Mouse (Mus musculus): ENCODE data around the gene Smg6. TPM values are rescaled to one million over a fixed set of nuclear protein-coding genes. Genes with fewer than 3 reads are reported as not detected.

Gene Smg6
- polyA plus RNA-seq, 1 experiment from 2014 or later = 10.6 TPM

GRCm38 (mm10) chr11:75194121-75194849, 268.7 kb downstream of the Smg6 start:
- Histone ChIP-seq H3K4me2 (ENCODE audit: low read length) (peak overlapping the region; percentile 90), H3K27me3 (ENCODE audit: control insufficient read depth, insufficient read depth, low read length) (peaks cover 26% of the 10 kb centered on the region), H3K9me3 (ENCODE audit: control insufficient read depth, low read length) (no peaks in the 10 kb centered on the region), H3K36me3 (ENCODE audit: control insufficient read depth, insufficient read depth, low read length) (no peaks in the 10 kb centered on the region), H3K4me3 (ENCODE audit: control insufficient read depth in 1 of 2, insufficient read depth in 1 of 2, low read depth in 1 of 2, low read length in 2 of 2) (peak overlapping the region; percentile 63 to 67), H3K4me1 (ENCODE audit: control insufficient read depth in 2 of 2, insufficient read depth in 2 of 2, low read length in 2 of 2) (peaks cover 22 to 42% of the 10 kb centered on the region in 2 experiments), H3K9ac (ENCODE audit: low read length) (peak overlapping the region; percentile 77), H3K27ac (replicated peaks in 1 of 2; ENCODE audit: control insufficient read depth in 1 of 2, insufficient read depth in 1 of 2, low read depth in 2 of 2, low read length in 2 of 2) (peak overlapping the region; percentile 40 to 91)
- no peak for ATAC-seq (ENCODE audit: insufficient number of reproducible peaks, insufficient read depth, low FRiP score, low read depth)
- WGBS = under 1% methylated on average over 52 of the region's 52 CpGs

GRCm38 (mm10) chr11:75194850-75195461, 269.3 kb downstream of the Smg6 start:
- ATAC-seq (ENCODE audit: insufficient number of reproducible peaks, insufficient read depth, low FRiP score, low read depth) = no peak
- WGBS = 2% methylated on average over 38 of the region's 39 CpGs

GRCm38 (mm10) chr11:75196131-75196530, 270.5 kb downstream of the Smg6 start:
- no peak overlapping the region for H3K27ac ChIP-seq (replicated peaks in 1 of 2; ENCODE audit: control insufficient read depth in 1 of 2, insufficient read depth in 1 of 2, low read depth in 2 of 2, low read length in 2 of 2)
- H3K9me3 ChIP-seq (ENCODE audit: control insufficient read depth, low read length) = no peaks in the 10 kb centered on the region
- ATAC-seq (ENCODE audit: insufficient number of reproducible peaks, insufficient read depth, low FRiP score, low read depth) = no peak
- WGBS = 75% methylated on average over 6 of the region's 6 CpGs
- H3K4me2 ChIP-seq (ENCODE audit: low read length) = peak overlapping the region; percentile 90; the same call in 1 of the 2 replicates
- H3K36me3 ChIP-seq (ENCODE audit: control insufficient read depth, insufficient read depth, low read length) = no peaks in the 10 kb centered on the region
- peaks cover 18 to 39% of the 10 kb centered on the region in 2 experiments for H3K4me1 ChIP-seq (ENCODE audit: control insufficient read depth in 2 of 2, insufficient read depth in 2 of 2, low read length in 2 of 2)
- no peak overlapping the region for H3K9ac ChIP-seq (ENCODE audit: low read length)
- H3K27me3 ChIP-seq (ENCODE audit: control insufficient read depth, insufficient read depth, low read length) = peaks cover 26% of the 10 kb centered on the region
- H3K4me3 ChIP-seq (ENCODE audit: control insufficient read depth in 1 of 2, insufficient read depth in 1 of 2, low read depth in 1 of 2, low read length in 2 of 2) = no peak overlapping the region

More at GRCm38 (mm10) chr11:75194850-75195461, 269.3 kb downstream of the Smg6 start:
- H3K4me2 ChIP-seq (ENCODE audit: low read length) = peak overlapping the region; percentile 90
- peaks cover 22 to 36% of the 10 kb centered on the region in 2 experiments for H3K4me1 ChIP-seq (ENCODE audit: control insufficient read depth in 2 of 2, insufficient read depth in 2 of 2, low read length in 2 of 2)
- H3K27ac ChIP-seq (replicated peaks in 1 of 2; ENCODE audit: control insufficient read depth in 1 of 2, insufficient read depth in 1 of 2, low read depth in 2 of 2, low read length in 2 of 2) = peak overlapping the region; percentile 28 to 91
- H3K9me3 ChIP-seq (ENCODE audit: control insufficient read depth, low read length) = no peaks in the 10 kb centered on the region
- peak overlapping the region; percentile 63 to 67 for H3K4me3 ChIP-seq (ENCODE audit: control insufficient read depth in 1 of 2, insufficient read depth in 1 of 2, low read depth in 1 of 2, low read length in 2 of 2)
- H3K27me3 ChIP-seq (ENCODE audit: control insufficient read depth, insufficient read depth, low read length) = peaks cover 26% of the 10 kb centered on the region
- H3K36me3 ChIP-seq (ENCODE audit: control insufficient read depth, insufficient read depth, low read length) = no peaks in the 10 kb centered on the region
- peak overlapping the region; percentile 77 for H3K9ac ChIP-seq (ENCODE audit: low read length)

- no peaks in the 10 kb centered on the region for H3K36me3 ChIP-seq (ENCODE audit: control insufficient read depth, insufficient read depth, low read length)
- H3K27ac ChIP-seq (replicated peaks in 1 of 2; ENCODE audit: control insufficient read depth in 1 of 2, insufficient read depth in 1 of 2, low read depth in 2 of 2, low read length in 2 of 2) = no peak overlapping the region
- ATAC-seq (ENCODE audit: insufficient number of reproducible peaks, insufficient read depth, low FRiP score, low read depth) = no peak
- H3K9me3 ChIP-seq (ENCODE audit: control insufficient read depth, low read length) = no peaks in the 10 kb centered on the region
- 48% methylated on average over 7 of the region's 7 CpGs for WGBS
- H3K4me2 ChIP-seq (ENCODE audit: low read length) = no peak overlapping the region
- peaks cover 26% of the 10 kb centered on the region for H3K27me3 ChIP-seq (ENCODE audit: control insufficient read depth, insufficient read depth, low read length)
- H3K9ac ChIP-seq (ENCODE audit: low read length) = no peak overlapping the region
- peaks cover 15 to 38% of the 10 kb centered on the region in 2 experiments; a peak in 3 of 4 replicates for H3K4me1 ChIP-seq (ENCODE audit: control insufficient read depth in 2 of 2, insufficient read depth in 2 of 2, low read length in 2 of 2)
- H3K4me3 ChIP-seq (ENCODE audit: control insufficient read depth in 1 of 2, insufficient read depth in 1 of 2, low read depth in 1 of 2, low read length in 2 of 2) = no peak overlapping the region
Observed at GRCm38 (mm10) chr11:75197956-75198355, 272.3 kb downstream of the Smg6 start.

GRCm38 (mm10) chr11:75198792-75199191, 273.2 kb downstream of the Smg6 start:
- Histone ChIP-seq H3K36me3 (ENCODE audit: control insufficient read depth, insufficient read depth, low read length) (no peaks in the 10 kb centered on the region), H3K9ac (ENCODE audit: low read length) (no peak overlapping the region), H3K4me2 (ENCODE audit: low read length) (no peak overlapping the region), H3K9me3 (ENCODE audit: control insufficient read depth, low read length) (no peaks in the 10 kb centered on the region), H3K27me3 (ENCODE audit: control insufficient read depth, insufficient read depth, low read length) (peaks cover 23% of the 10 kb centered on the region), H3K4me1 (ENCODE audit: control insufficient read depth in 2 of 2, insufficient read depth in 2 of 2, low read length in 2 of 2) (peaks cover 17 to 41% of the 10 kb centered on the region in 2 experiments; a peak in 3 of 4 replicates), H3K4me3 (ENCODE audit: control insufficient read depth in 1 of 2, insufficient read depth in 1 of 2, low read depth in 1 of 2, low read length in 2 of 2) (no peak overlapping the region), H3K27ac (replicated peaks in 1 of 2; ENCODE audit: control insufficient read depth in 1 of 2, insufficient read depth in 1 of 2, low read depth in 2 of 2, low read length in 2 of 2) (no peak overlapping the region)
- ATAC-seq (ENCODE audit: insufficient number of reproducible peaks, insufficient read depth, low FRiP score, low read depth) = no peak
- 79% methylated on average over 4 of the region's 4 CpGs for WGBS

GRCm38 (mm10) chr11:75199951-75200350, 274.3 kb downstream of the Smg6 start:
- Histone ChIP-seq H3K27ac (replicated peaks in 1 of 2; ENCODE audit: control insufficient read depth in 1 of 2, insufficient read depth in 1 of 2, low read depth in 2 of 2, low read length in 2 of 2) (no peak overlapping the region), H3K4me3 (ENCODE audit: control insufficient read depth in 1 of 2, insufficient read depth in 1 of 2, low read depth in 1 of 2, low read length in 2 of 2) (no peak overlapping the region), H3K36me3 (ENCODE audit: control insufficient read depth, insufficient read depth, low read length) (no peaks in the 10 kb centered on the region), H3K4me1 (ENCODE audit: control insufficient read depth in 2 of 2, insufficient read depth in 2 of 2, low read length in 2 of 2) (peaks cover 23 to 53% of the 10 kb centered on the region in 2 experiments), H3K27me3 (ENCODE audit: control insufficient read depth, insufficient read depth, low read length) (peaks cover 13% of the 10 kb centered on the region), H3K9ac (ENCODE audit: low read length) (no peak overlapping the region), H3K9me3 (ENCODE audit: control insufficient read depth, low read length) (no peaks in the 10 kb centered on the region), H3K4me2 (ENCODE audit: low read length) (no peak overlapping the region)
- WGBS = 79% methylated on average over 5 of the region's 5 CpGs
- no peak for ATAC-seq (ENCODE audit: insufficient number of reproducible peaks, insufficient read depth, low FRiP score, low read depth)

- H3K9ac ChIP-seq (ENCODE audit: low read length) = peak overlapping the region; percentile 16; the same call in 1 of the 2 replicates
- H3K27me3 ChIP-seq (ENCODE audit: control insufficient read depth, insufficient read depth, low read length) = peaks cover 8% of the 10 kb centered on the region
- H3K4me1 ChIP-seq (ENCODE audit: control insufficient read depth in 2 of 2, insufficient read depth in 2 of 2, low read length in 2 of 2) = peaks cover 23 to 51% of the 10 kb centered on the region in 2 experiments
- H3K9me3 ChIP-seq (ENCODE audit: control insufficient read depth, low read length) = no peaks in the 10 kb centered on the region
- no peak overlapping the region; a peak in 1 of 4 replicates for H3K27ac ChIP-seq (replicated peaks in 1 of 2; ENCODE audit: control insufficient read depth in 1 of 2, insufficient read depth in 1 of 2, low read depth in 2 of 2, low read length in 2 of 2)
- H3K4me3 ChIP-seq (ENCODE audit: control insufficient read depth in 1 of 2, insufficient read depth in 1 of 2, low read depth in 1 of 2, low read length in 2 of 2) = no peak overlapping the region
- no peak overlapping the region for H3K4me2 ChIP-seq (ENCODE audit: low read length)
- H3K36me3 ChIP-seq (ENCODE audit: control insufficient read depth, insufficient read depth, low read length) = no peaks in the 10 kb centered on the region
- ATAC-seq (ENCODE audit: insufficient number of reproducible peaks, insufficient read depth, low FRiP score, low read depth) = no peak
- 86% methylated on average over 12 of the region's 12 CpGs for WGBS
Observed at GRCm38 (mm10) chr11:75200935-75201334, 275.3 kb downstream of the Smg6 start.

Data from heart, embryonic 14.5 days (tissue).